Mouse (Mus musculus) kidney, adult 2 months (tissue): ENCODE measurements around the gene Cd151.

Source experiments
- CTCF ChIP-seq: fragments of 200-500 bp; conservative IDR thresholded peaks from 2 replicates; pipeline ENCODE4 v1.5.1; 2011; ENCODE audit warnings: low read depth, mild to moderate bottlenecking, control low read depth, low read length, moderate library complexity, mixed read lengths; ENCODE audit not compliant: insufficient read depth, insufficient read length
- POLR2A ChIP-seq: fragments of 200-500 bp; IDR thresholded peaks from one replicate; pipeline ENCODE4 v1.6.1; 2011; ENCODE audit warnings: low read depth, low read length, control low read depth

DNA sequence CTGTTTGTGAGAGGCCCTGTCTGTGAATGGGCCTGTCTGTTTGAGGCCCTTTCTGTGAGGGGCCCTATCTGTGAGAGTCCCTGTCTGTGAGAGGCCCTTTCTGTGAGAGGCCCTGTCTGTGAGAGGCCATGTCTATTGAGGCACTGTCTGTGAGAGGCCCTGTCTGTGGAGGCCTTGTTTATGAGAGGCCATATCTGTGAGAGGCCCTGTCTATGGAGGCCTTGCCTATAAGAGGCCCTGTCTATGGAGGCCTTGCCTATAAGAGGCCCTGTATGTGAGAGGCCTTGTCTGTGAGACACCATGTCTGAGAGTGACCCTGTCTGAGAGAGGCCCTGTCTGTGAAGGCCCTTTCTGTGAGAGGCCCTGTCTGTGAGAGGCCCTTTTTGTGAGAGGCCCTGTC is 41.0 kb downstream of the Cd151 start:
- TF ChIP-seq CTCF = no peak
- no peak for TF ChIP-seq POLR2A
